Mouse (Mus musculus): ENCODE measurements around the gene Proca1.

The Proca1 gene

DNA sequence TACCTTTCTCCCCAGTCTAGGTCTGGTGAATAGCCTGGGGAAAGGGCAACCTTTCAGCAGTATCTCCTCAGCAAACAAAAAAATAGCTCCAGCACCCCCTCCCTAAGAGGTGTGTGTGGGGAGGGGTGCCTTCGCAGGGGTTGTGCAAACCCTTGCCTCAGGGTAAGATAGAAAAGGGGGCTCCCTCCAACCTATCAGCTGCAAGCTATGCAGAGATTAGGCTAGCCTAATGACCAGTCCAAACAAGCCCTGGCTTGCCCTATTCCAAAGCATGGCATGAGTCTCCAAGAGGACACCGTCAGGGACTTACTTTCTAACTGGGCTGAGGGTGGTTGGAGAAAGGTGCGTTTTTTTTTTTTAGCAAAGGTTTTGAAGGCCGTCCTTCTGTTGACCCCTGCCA is 27.0 kb upstream of the Proca1 start:
- DNase-seq, result no peak

DNA sequence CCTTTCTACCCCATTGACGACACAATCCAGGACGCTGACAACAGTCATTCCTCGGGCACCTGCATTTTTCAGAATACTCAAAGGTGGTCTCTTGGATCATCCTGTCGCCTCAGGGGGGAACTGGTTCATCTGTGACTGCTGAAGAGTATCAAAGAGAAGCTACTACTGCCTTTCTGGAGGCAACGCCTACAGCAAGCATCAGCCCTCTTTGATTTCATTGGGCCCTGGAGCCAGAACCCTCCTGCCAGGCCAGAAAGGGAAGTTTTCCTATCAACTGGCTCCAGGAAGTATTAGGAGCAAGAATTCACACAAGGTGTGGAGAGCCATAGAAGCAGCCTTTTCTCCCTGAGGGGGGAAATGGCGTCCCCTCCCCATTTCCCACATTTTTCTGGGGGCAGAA is 26.6 kb upstream of the Proca1 start:
- DNase-seq, result no peak

DNA sequence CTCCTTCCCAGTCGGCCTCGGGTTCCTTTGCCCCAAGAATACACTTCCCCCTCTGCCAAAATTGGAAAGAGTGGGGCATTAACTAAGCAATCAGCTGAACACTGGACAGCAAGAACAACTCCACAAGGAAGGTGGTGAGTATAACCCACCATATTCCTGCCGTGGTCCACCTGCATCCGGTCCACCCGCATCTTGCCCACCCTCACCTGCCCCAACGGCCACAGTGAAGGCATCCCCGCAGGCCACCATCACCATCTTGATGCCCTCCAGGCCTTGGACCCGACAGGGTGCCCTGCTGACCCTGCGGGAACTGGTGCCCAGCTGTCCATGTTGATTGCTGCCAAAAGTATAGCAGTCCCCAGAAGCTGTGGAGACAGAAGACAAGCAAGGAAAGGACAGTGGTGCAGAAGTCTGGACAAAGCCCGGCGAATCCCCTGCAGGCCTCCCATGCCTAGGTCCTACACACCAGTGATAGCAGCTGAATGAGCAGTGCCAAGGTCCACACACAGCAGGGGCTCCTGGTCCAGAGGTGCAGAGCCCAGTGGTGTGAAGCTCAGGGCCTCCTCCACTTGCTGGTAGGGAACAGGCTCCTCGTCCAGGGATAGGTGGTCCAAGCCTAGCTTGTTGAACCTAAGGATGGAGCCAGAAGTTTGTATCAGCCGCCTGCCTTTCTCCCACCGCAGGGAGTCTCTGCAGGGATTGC is 25.8 kb upstream of the Proca1 start:
- no peak for DNase-seq

DNA sequence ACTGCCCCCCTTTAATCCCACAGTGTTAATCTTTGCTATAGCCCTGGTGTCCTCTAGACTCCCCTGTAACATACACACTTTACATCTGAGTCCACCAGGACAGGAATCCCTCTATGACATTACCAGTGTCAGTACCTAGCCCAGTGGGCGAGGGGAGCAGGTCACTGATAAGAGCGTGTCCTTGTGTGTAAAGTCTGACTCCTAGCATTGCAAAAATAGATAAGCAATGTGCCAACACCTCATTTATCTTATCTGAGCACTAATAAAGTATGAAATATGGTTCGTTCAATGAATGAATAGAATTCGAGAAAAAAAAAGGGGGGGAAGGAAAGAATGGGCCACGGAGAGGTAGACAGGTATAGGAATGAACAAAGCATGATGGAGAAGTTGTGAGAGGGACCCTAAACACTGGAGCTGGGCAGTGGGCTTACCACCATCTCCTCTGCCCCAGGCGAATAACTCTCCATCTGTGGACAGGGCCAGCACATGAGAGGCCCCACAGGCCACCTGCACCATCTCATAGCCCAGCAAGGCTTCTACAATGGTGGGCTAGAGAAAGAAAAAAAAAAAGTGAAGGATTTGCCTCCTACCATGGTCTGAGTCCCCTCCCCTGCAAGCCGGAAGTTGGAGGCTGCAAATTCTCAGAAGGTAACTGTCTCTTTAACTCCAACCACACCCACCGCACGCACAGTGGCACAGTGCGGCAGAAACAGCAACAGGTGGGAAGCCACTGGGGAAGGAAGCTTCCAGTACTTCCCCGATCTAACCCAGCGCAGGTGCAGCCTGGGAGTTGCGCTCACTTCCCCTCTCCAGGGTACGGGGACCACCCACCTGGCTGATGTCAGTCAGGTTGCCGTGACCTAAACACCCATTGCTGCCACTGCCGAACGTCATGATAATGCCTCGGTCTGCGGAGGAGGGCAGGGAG is 24.4 kb upstream of the Proca1 start:
- DNase-seq, result peak; percentile 57

DNA sequence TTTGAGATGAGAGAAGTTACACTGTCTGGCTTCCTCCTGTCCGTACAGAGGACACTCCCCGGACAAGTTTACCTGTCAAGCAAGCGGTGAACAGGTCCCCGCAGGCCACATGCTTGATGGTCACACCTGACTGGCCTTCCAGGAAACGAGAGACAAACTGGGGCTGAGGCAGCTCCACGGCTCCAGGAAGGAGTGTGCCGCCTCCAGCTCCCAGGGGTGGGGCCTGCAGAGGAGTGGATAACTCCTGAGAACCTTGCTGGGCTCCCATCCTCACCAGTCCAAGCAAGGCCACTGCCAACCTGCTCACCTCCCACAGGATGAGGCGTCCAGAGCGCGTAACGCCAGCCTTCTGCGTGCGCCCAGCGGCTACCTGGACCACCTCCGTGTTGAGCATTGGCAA is 22.9 kb upstream of the Proca1 start:
- no peak for DNase-seq

DNA sequence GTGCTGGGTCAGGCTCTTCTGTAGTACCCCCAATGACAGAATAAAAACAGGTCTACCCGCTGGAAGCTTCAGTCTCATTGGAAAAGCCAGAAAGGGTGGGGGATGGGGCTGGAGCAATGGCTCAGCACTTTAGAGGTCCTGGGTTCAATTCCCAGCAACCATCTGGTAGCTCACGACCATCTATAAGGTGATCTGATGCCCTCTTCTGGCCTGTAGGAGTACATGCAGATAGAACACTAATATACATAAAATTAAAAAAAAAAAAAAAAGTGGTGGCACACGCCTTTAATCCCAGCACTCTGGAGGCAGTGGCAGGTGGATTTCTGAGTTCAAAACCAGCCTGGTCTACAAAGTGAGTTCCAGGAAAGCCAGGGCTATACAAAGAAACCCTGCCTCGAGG is 21.9 kb upstream of the Proca1 start:
- no peak for DNase-seq

DNA sequence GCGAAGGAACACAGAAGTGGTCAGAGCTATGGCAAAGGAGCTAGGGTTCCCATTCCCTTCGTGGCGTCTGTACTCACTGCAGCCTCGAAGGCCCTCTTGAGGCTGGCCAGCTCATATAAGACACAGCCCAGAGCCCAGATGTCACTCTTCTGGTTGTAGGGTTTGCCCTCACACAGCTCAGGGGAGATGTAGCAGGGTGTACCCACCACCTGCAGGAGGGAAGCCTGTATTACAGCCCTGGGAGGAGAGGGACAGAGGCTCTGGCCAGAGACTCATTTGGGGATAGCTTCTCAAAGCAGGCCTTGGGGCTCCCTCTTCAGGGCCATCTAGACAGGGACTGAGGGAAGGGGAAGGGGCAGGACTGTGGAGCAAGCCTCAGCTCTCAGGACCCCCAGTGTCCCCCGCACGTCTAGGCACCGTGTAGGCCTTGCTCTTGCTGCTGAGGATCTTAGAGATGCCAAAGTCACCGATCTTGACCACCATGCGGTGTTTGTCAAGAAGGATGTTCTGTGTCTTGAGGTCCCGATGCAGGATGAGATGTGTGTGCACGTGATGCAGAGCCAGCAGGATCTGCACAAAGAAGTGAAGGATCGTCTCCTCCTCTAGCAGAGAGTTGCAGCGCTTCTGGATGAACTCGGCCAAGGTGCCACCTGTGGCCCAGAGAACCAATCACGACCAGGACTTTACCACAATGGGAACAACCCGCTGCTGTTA is 21.0 kb upstream of the Proca1 start:
- no peak for DNase-seq

DNA sequence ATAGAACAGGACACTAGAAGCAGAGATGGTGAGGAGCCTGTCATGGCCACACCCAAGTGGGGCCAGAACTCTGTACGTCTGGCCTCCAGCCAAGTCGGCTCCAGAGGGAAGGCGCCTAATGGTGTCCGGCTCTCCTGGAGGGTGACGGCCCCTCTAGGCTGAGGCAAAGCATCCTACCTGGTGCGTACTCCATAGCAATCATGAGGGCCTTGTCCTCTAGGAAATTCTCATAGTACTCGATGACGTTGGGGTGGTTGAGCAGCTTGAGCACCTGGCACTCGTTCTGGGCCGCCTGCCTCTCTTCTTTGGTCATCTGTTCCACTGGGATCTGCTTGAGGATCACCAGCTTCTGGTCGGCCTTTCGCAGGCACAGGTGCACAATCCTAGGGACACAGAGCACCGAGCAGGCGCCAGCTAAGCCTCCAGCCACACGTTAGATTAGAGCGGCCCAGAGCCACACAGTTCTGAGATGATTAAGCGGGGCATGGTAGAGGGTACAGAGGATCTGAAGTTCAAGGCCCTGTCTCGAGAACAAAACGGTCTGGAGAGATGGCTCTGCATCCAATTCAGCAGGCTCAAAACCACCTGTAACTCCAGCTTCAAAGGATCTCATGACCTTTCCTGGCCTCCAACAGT is 20.3 kb upstream of the Proca1 start:
- peak; percentile 73 for DNase-seq

DNA sequence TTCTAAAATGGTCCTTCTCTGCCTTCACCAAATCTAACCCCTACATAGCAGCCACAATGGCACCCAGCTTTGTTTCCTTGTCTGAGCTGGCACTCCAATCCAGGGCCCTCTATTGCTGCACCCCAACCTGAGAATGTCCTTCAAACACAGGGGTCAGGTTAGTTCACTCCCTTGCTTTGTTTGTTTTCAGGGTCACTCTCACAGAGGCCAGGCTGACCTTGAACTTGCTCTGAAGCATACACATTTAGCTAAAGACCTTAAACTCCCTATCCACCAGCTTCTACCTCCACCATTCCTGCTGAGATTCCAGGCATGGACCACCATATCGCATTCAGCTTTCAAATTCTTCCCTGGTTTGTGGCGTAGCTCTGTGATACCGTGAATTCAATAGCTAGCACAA is 18.7 kb upstream of the Proca1 start:
- no peak for DNase-seq

DNA sequence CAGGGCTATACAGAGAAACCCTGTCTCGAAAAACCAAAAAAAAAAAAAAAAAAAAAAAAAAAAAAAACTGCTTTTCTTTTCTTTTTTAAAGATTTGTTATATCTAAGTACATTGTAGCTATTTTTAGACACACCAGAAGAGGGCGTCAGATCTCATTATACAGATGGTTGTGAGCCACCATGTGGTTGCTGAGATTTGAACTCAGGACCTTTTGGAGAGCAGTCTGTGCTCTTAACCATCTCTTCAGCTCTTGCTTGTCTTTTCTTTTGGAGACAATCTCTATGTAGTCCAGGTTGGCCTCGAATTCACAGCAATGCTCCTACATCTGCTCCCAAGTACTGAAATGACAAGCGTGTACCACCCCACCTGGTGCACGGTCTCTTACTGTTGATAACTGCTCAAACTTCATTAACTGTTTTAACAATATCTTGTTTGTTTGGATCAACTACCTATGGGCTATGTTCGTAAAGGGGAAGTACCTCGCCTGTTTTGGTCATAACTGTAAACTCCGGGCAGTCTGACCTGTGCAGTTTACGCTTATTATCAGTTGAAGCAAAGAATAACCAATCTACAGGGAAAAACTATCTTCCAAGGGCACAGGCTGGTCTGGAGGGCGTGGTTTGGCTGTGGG is 17.3 kb upstream of the Proca1 start:
- DNase-seq, result peak; percentile 27

DNA sequence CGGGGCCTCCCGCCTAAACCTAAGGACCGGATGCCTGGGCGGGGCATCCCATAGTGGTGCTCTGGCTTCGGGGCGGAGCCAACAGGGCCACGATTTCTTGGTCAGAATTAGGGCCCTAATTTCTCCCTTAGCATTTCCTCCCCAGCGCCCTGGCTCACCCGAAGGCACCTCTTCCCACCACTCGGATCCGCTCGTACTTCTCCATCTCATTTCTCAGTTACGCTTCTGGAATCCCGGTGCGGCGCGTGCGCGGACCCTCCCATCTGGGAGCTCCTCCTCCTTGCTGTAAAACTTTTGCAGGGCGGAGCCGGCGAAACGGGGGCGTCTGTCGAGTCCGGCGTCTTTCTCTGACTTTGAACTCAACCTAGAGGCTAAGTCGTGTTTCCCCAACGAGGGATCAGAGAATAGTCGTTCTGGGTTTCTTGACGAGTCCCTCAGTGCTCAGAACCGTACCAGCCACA is 16.8 kb upstream of the Proca1 start, which contains the start of the genes Nek8 and Tlcd1:
Gene Nek8, minus strand, starts transcription at position 274 of the 461 bp plus-strand sequence.
Gene Tlcd1, plus strand, starts transcription at position 310 of the 461 bp plus-strand sequence.
- DNase-seq, result peak; percentile 98

DNA sequence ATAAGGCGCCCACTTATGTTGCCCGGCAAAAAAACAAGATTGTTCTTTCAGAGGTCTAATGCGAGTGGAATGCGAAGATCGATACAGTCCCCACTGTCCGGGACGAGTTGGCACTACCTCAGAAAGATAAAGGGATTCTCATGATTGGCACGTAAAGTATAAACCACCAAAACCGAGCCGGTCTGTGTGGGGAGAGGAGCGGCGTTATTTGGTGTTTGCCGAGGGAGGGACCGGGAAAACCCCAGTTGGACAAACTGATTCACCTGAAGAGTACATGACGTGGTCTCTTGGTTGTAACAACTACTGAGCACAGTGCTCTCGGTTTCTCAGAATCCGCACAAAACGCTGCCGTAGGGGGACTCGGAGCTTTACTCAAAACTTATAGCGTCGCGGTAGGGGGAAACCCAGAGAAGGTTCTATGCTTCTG is 16.3 kb upstream of the Proca1 start:
- DNase-seq, result peak; percentile 27

DNA sequence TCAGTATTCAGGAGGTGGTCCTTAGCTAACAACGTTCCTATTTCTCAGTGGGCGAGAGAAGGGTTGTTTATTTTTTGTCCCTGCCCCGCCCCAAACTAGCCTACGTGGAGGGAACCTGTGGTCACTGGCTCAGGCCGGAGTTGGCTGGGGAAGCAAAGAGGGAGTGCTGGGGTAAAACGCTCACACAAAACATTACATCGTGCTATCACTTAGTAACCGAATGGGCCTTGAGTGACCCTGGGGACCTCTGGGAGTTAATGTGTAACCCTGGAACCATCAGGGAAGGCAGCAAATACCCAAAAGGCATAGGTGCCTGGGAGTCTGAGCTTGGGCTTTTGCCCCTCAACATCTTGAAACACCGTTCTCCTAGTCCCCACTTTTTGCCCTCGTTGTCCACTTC is 15.8 kb upstream of the Proca1 start:
- peak; percentile 78 for DNase-seq

DNA sequence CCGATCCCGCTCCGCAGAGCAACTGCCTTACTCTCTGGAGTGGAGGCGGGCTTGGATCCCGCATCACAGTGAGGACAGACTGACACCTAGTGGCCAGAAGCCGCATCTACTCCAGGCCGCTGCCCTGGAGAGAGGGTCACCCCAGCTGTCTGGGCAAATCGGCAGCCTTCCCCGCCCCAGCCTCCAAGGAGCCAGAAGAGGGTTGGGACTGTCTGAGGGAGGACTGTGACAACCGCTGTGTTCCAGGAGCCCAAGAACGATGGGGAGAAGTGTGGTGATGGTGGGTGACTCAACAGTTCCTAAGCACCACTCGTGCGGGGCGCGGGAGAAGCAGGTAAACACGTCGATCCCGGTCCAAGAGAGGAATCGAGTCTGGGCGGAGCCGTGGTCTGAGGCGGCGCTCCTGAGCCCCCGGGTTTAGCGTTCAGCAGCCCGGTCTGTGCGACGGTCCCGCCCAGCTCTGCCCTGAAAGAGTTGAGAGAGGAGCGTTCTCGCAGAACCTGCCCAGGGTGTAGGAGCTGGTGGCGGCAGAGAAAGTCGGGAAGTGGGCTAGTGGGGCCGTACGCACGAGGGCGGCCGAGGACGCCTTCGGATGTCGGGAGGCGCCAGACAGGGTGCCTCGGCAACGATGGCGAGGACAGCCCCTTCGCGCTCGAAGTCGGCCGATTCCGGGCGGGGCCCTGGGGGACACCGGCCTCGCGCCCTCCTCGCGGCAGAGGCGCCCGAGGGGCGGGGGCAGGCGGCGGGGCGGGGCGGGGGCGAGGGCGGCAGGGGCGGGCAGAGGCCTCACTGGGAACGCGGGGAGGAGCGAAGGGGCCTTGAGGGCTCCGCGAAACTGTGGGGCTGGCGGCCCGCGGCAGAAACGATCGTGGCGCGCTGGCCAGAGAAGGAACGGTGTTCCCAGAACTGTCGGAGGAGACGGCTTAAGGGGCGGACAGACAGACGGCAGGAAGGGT is 15.0 kb upstream of the Proca1 start:
- DNase-seq, result peak; percentile 98

DNA sequence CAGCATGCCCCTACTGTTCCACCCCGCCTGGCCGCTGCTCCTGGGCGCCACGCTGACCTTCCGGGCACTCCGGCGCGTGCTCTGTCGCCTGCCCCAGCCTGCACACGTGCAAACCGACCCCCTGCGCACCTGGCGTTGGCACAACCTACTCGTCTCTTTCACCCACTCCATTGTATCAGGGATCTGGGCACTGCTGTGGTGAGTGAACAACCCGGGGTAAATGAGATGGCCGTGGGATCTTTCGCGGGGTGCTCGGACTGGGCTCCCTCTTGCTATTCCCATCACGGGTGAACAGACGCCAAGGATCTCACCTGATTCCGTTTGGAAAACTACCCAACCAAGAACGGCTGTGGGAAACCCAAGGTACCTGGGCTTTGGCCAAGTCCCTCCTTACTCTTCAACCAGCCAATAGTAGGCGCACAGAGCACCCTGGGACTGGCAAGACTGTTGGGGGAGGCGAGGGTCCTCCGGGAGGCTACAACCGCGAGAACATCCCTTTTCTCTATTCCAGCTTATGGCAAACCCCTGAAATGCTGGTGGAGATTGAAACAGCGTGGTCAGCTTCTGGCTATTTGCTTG is 14.2 kb upstream of the Proca1 start:
- peak; percentile 81 for DNase-seq

DNA sequence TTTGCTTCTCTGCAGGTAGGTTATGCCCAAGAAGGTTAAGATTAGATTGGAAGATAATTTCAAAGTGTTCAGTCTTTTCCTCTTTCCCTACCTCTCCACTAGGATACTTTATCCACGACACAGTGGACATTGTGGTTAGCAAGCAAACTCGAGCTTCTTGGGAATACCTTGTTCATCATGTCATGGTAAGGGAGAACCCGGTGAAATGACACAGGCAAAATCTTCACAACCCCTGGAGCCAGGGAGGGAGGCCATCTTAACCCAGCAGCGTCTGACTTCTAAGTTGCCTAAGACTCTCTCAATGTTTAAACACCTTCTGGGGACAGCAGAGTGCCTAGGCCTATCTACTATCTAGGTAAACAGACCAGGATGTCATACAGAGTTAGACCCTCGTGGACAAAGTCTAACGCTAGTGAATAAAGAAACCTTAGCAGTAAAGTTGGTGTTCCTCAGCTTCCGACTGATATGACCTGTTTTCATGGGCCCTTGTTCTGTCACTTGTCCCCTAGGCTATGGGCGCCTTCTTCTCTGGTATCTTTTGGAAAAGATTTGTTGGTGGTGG is 13.7 kb upstream of the Proca1 start:
- DNase-seq, result no peak

DNA sequence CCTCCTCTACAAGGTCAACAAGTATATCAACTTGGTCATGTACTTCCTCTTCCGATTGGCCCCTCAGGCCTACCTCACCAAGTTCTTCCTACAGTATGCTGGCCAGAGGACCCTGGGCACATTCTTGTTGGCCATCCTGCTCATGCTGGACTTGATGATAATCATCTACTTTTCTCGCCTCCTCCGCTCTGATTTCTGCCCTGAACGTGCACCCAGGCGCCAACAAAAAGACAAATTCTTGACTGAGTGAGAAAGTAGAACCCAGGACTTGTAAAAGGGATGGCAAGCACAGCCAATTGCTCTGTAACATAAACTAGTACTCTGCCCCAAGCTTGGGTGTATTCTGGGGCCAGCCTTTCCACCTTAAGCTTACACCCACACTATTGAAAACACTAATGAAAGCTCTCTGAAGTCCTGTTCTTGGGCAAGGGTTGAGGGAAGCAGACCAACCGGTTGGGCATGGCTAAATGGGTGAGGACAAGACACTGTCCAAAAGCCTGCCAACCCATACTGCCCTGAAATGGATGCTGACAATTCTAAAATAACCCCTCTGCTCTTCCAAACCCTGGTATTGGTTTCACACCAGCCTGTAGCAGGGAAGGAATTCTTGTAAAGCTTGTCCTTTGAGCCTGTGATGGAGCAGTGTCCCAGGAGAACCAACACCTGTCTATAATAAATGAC is 13.0 kb upstream of the Proca1 start:
- DNase-seq, result no peak

DNA sequence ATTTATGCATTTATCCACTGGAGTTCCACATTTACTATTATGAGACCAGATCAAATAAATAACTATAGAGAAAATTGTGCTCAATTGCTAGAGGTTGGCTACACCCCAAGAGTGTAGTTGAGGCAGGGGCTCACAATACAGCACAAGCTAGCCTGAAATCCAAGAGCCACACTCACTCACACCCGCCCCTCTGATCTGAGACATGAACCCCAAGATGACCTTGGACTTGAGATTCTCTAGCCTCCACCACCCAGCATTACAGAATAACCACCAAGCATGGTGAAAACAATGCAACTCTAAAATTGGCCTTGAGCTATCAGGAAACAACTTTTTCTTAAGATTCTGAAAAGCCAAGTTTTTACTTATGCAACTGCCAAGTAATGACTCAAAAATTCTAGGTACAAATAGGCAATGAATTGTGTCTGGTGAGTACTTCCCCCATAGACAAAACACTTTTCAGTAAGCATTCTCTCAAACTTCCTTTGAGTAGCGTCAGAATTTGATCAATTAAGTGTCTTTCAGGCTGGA is 11.3 kb upstream of the Proca1 start:
- no peak for DNase-seq

DNA sequence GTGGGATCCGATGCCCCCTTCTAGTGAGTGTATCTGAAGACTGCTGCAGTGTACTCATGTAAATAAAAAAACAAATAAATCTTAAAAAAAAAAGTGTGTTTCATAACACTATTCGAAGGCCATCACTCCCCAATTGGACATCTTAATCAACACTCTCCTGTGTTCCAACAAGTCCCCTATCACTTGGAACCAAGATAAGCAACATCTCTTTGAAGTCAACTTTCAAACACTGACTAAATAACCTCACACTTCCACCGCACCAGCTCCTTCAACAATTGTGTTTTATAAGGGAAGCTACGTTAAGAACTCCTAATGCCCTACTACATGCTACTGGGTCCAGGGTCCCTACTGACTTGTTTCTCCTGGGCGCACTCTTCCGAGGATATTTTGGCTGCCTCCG is 10.7 kb upstream of the Proca1 start:
- DNase-seq, result no peak
